Mouse (Mus musculus): ENCODE results near the gene Col1a1.

- TF ChIP-seq CTCF (IDR thresholded peaks at IDR 0.05; ENCODE audit: low read depth) (no peak), EP300 (optimal IDR thresholded peaks at IDR 0.05) (no peak)
Measured at GRCm38 (mm10) chr11:94987341-94987740, 51.3 kb downstream of the Col1a1 start.

Data from stomach, postnatal 0 days (tissue).